Mouse (Mus musculus) neural tube, embryonic 11.5 days (tissue): ENCODE results near the gene Prss16. TPM values are rescaled to one million over a fixed set of nuclear protein-coding genes. Genes with fewer than 3 reads are reported as not detected.
A peak's percentile ranks its signal among the peaks of the same experiment; 100 is the strongest.

Experiments used
- ATAC-seq: fragments of 200-750 bp; cut with Nextera tagmentation; 2 replicates; pipeline ENCODE4 v1.8.0; 2017; ENCODE audit warnings: moderate number of reproducible peaks, mild to moderate bottlenecking, moderate TSS enrichment, moderate library complexity; ENCODE audit not compliant: insufficient read depth, low FRiP score, low TSS enrichment
- DNase-seq: peaks from one replicate; pipeline ENCODE4 v3.0.0-alpha.2; 2015; ENCODE audit warnings: low spot score
- H3K27ac ChIP-seq: fragments of 300-500 bp; sonication (generic); 2 replicates; pipeline ENCODE4 v1.5.1; 2014; ENCODE audit warnings: low read depth, mild to moderate bottlenecking, low read length
- H3K27me3 ChIP-seq: fragments of 300-500 bp; sonication (generic); 2 replicates; pipeline ENCODE4 v1.6.1; 2014; ENCODE audit warnings: mild to moderate bottlenecking, low read length, mixed read lengths; ENCODE audit not compliant: control insufficient read depth, insufficient read depth
- H3K36me3 ChIP-seq: fragments of 300-500 bp; sonication (generic); 2 replicates; pipeline ENCODE4 v1.6.1; 2014; ENCODE audit warnings: mild to moderate bottlenecking, low read length, moderate library complexity, mixed read lengths; ENCODE audit not compliant: control insufficient read depth, insufficient read depth
- H3K4me1 ChIP-seq: fragments of 300-500 bp; sonication (generic); 2 replicates; pipeline ENCODE4 v1.6.1; 2014; ENCODE audit warnings: low read length, mixed read lengths; ENCODE audit not compliant: control insufficient read depth, insufficient read depth
- H3K4me2 ChIP-seq: fragments of 300-500 bp; sonication (generic); 2 replicates; pipeline ENCODE4 v1.6.1; 2014; ENCODE audit warnings: low read depth, mild to moderate bottlenecking, moderate library complexity
- H3K4me3 ChIP-seq: fragments of 300-500 bp; sonication (generic); 2 replicates; pipeline ENCODE4 v1.5.1; 2014; ENCODE audit warnings: low read depth, low read length
- H3K9ac ChIP-seq: fragments of 300-500 bp; sonication (generic); 2 replicates; pipeline ENCODE4 v1.6.1; 2014; ENCODE audit warnings: mild to moderate bottlenecking, low read length
- H3K9me3 ChIP-seq: fragments of 300-500 bp; sonication (generic); 2 replicates; pipeline ENCODE4 v1.6.1; 2016; ENCODE audit warnings: low read length; ENCODE audit not compliant: control insufficient read depth
- WGBS: fragments of 180-500 bp; shearing (Covaris S2); extraction: QIAGEN DNeasy Blood & Tissue Kit; methylation state at CpG from one replicate; pipeline ENCODE4 v1.1.7; 2014; 5-methylcytosine and 5-hydroxymethylcytosine counted together
- polyA plus RNA-seq: library from polyadenylated mRNA; unstranded; fragments of >200 nt; fragmentation: Nextera tagmentation; extraction: Ambion mirVana; gene quantifications from 2 replicates; pipeline ENCODE4 v1.2.1, GENCODE M21; 2014

Prss16 gene
- polyA plus RNA-seq, 1 experiment from 2014 or later: 0.21 TPM

DNA sequence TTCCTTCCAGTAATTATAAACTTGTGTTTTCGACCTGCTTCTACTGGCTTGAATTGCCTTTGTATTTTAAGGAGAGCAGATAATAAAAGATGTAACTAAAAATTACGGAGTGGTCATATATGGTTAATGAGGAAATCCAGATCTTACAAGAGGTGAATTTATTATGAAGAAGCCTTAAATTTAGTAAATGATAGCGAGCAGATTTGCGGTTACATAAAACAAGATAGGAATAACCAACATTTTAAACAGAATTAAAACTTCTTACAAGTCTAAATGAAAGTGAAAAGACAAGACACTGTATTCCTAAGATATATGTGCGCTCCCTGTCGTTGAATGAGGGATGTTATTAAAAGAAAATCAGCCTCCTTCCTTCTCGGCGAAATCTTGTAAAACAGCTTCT, 14.6 kb downstream of the Prss16 start:
- WGBS: 6% methylated on average over 8 of the region's 8 CpGs
- H3K4me1 ChIP-seq: 0 out of 2 replicates have a peak, but pooled peaks cover 7% of the 10 kb centered on the region
- H3K9ac ChIP-seq: no peak overlapping the region
- H3K4me2 ChIP-seq: peak overlapping the region; percentile 57
- peak overlapping the region; percentile 36 for H3K4me3 ChIP-seq
- H3K36me3 ChIP-seq: no peaks in the 10 kb centered on the region
- DNase-seq (no peak), ATAC-seq (no peak)
- no peak overlapping the region for H3K27ac ChIP-seq
- H3K9me3 ChIP-seq: no peaks in the 10 kb centered on the region
- peaks cover 48% of the 10 kb centered on the region for H3K27me3 ChIP-seq

DNA sequence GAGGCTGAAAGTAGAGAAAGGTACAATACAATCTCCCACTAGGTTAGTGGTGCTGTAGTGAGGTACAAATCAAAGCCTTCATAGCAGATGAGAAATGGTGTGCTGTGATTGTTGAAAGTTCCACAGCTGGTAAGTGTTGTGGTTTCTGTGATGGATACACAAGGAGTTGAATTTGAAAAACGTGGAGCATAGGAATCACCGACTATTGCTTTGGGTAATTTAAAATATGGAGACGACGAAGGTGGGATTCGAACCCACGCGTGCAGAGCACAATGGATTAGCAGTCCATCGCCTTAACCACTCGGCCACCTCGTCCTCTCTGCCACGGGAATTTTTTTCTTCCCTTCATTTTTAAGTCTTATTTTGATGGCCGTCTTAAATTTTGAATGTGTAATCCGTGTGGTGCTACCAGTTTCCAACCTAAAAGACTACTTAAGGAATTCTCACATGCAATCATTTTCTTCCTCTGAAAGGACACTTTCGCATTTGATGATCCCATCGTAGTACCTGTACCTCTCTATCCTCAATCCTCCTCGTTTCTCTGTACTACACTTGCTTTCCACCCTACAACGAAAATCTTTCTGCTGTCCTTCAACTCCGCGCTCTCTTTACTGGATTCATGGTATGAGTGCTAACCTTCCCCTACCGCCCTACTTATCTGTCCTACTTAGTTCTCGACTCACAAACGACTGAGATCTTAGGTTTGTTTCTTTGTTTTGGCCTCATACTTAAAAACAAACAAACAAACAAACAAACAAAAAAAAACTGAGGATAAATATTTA, 15.4 kb downstream of the Prss16 start:
- Histone ChIP-seq H3K27me3 (peaks cover 40% of the 10 kb centered on the region), H3K27ac (no peak overlapping the region), H3K9me3 (no peaks in the 10 kb centered on the region), H3K4me3 (no peak overlapping the region), H3K36me3 (no peaks in the 10 kb centered on the region), H3K9ac (no peak overlapping the region), H3K4me2 (peak overlapping the region; percentile 8), H3K4me1 (0 out of 2 replicates have a peak, but pooled peaks cover 7% of the 10 kb centered on the region)
- WGBS: under 1% methylated on average over 22 of the region's 22 CpGs
- no peak for ATAC-seq
- DNase-seq: peak; percentile 60

DNA sequence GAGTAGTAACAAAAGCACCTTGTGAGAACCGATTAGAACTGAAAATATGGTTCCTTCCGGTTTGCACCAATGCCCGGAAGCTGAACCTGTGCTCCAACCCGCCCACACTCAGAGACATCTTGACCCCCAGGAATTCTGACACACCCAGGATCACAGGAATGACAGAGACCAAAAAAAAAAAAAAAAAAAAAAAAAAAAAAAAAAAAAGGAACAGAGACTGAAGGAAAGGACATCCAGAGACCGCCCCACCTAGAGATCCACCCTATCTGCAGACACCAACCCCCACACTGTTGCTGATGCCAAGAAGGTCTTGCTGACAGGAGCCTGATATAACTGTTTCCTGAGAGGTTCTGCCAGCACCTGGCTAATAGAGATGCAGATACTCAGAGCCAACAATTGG, 17.0 kb downstream of the Prss16 start:
- no peak overlapping the region for H3K9ac ChIP-seq
- H3K4me3 ChIP-seq: no peak overlapping the region
- peaks cover 24% of the 10 kb centered on the region for H3K27me3 ChIP-seq
- no peak for ATAC-seq
- H3K36me3 ChIP-seq: no peaks in the 10 kb centered on the region
- H3K4me2 ChIP-seq: no peak overlapping the region
- 80% methylated on average over 5 of the region's 5 CpGs for WGBS
- H3K9me3 ChIP-seq: no peaks in the 10 kb centered on the region
- H3K4me1 ChIP-seq: 0 out of 2 replicates have a peak, but pooled peaks cover 7% of the 10 kb centered on the region
- DNase-seq: no peak
- H3K27ac ChIP-seq: no peak overlapping the region

DNA sequence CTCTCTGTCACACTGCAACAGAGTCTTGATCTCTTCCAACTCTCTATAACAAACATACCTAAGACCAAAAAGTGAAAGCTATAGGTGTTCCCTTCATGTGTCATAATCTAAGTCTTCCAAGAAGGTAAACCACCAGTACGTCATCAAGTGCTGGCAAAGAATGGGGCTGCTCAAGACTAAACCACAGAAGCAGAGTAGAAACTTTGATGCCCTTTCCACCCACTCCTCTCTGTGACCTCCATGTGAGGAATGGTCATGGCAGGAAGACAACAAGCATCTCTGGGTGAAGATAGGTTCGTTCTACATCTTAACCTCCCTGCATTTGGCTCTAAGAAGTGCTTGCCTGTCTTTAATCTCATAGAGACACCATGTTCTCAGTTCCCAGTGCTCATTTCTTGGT, 25.1 kb downstream of the Prss16 start:
- no peak overlapping the region for H3K27ac ChIP-seq
- H3K4me2 ChIP-seq: no peak overlapping the region
- no peaks in the 10 kb centered on the region for H3K9me3 ChIP-seq
- 82% methylated on average over 2 of the region's 2 CpGs for WGBS
- peaks cover 41% of the 10 kb centered on the region for H3K27me3 ChIP-seq
- no peak for DNase-seq
- H3K4me3 ChIP-seq: no peak overlapping the region
- H3K36me3 ChIP-seq: no peaks in the 10 kb centered on the region
- peaks cover 5% of the 10 kb centered on the region; the same call in 1 of the 2 replicates for H3K4me1 ChIP-seq
- H3K9ac ChIP-seq: no peak overlapping the region
- ATAC-seq: no peak

DNA sequence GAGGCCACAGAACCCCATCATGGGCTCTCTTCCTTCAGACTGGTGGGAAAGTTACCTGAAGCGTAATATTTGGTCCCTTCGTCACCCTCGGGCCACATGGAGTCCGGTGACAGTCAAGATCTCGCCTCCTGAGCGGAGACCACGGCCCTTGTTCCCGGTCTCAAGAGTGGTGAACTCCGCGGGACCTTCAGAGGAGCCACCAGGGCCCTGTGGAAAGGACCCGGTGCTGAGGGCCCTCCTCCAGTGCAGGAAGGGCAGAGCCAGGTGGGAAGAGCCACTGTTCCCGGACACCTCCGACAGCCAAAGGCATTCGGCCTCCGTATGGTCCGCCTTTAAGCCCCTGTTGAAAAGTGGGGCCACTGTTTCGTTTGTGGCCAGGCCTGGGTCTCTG, 27.7 kb downstream of the Prss16 start:
- no peak for DNase-seq
- H3K4me2 ChIP-seq: peak overlapping the region; percentile 99
- peaks cover 5% of the 10 kb centered on the region; the same call in 1 of the 2 replicates for H3K4me1 ChIP-seq
- no peak overlapping the region for H3K27ac ChIP-seq
- H3K27me3 ChIP-seq: peaks cover 46% of the 10 kb centered on the region
- no peaks in the 10 kb centered on the region for H3K9me3 ChIP-seq
- no peaks in the 10 kb centered on the region for H3K36me3 ChIP-seq
- 2% methylated on average over 17 of the region's 17 CpGs for WGBS
- no peak for ATAC-seq
- H3K9ac ChIP-seq: peak overlapping the region; percentile 62
- peak overlapping the region; percentile 49 for H3K4me3 ChIP-seq

DNA sequence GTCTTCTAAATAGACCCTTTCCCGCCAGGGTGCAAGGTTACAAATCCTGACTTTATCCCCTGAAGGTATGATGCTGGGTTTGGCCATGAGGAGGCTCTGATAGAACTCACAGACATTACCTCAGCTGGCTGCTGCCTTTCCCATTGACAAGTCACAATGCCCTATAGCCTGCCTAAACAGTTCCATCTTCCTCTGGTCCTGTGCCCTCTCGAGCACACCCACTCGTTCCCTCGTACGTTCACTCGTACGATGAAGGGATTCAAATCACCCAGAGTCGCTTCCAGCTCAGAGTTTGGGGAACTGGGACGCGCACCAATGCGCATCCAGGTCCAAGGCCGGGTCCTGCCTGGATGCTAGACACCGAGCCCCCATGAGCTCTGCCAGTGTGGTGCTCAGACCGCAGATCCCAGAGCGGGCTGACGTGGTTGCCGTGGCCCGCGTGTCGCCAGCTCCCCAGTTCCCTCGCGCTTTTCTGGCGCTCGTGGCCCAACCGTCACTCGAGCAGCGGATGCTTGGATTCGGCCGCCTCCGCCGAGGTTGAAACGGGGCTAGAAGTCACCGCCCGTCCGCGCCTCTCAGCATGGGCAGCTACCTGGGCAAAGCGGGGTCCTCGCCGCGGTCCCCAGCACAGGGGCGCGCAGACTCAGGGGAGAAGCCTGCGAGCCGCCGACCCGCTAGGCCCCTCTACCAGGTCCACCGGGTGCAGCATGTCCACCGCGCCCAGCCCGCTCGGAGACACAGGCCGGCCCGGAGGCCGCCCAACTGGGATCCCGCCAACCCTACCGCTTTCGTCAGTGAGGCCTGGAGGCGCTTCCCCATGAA, 28.4 kb downstream of the Prss16 start, which contains the start of gene Pom121l2:
Pom121l2 (plus strand) TSS at position 214 of the 822 bp plus-strand sequence.
- H3K4me2 ChIP-seq: peak within 1 kb of the TSS; percentile 99
- peak within 1 kb of the TSS; percentile 62 for H3K9ac ChIP-seq
- no peaks in the 10 kb centered on the region for H3K36me3 ChIP-seq
- H3K4me1 ChIP-seq: peaks cover 5% of the 10 kb centered on the region; the same call in 1 of the 2 replicates
- WGBS: 1% methylated on average over 58 of the region's 58 CpGs
- H3K4me3 ChIP-seq: peak within 1 kb of the TSS; percentile 49
- H3K27ac ChIP-seq: no peak within 1 kb of the TSS
- DNase-seq (peak; percentile 54), ATAC-seq (peak; percentile 76)
- peaks cover 46% of the 10 kb centered on the region for H3K27me3 ChIP-seq
- no peaks in the 10 kb centered on the region for H3K9me3 ChIP-seq

DNA sequence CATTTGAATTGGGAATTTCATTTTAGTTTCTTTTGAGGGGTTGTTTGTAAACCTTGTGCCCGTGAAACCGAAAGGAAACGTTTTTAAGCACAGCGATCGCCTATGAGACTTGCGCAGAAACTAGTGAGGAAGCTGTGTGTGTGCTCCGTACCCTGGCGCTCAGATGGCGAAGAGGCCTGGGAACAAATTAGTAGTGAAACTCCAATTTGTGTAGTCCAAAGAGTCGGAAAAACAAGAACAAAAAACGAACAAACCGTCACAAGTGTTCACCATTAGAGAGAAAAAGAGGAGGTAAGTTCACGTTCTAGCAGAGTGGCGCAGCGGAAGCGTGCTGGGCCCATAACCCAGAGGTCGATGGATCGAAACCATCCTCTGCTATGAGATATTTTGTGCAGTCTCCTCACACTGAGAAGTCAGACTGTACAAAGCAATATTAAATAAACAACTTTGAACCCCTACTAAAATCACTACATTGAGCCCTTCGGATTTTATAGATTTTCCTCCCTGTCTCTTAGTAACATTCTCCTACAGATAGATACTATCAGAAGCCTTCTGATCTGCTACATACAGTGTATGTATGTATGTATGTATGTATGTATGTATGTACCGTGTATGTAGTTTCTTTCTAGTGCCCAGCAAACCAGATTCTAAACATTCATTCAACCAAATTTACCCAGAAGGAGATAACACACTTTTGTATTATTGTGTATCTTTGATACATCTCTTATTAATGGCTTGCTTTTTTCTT, 34.6 kb downstream of the Prss16 start:
- WGBS: 5% methylated on average over 20 of the region's 20 CpGs
- peak overlapping the region; percentile 90 for H3K9ac ChIP-seq
- H3K9me3 ChIP-seq: no peaks in the 10 kb centered on the region
- no peaks in the 10 kb centered on the region for H3K36me3 ChIP-seq
- no peaks in the 10 kb centered on the region for H3K4me1 ChIP-seq
- H3K4me3 ChIP-seq: peak overlapping the region; percentile 65
- ATAC-seq (peak; percentile 96), DNase-seq (peak; percentile 83)
- H3K27ac ChIP-seq: peak overlapping the region; percentile 85
- 0 out of 2 replicates have a peak, but pooled peaks cover 4% of the 10 kb centered on the region for H3K27me3 ChIP-seq
- H3K4me2 ChIP-seq: peak overlapping the region; percentile 42

DNA sequence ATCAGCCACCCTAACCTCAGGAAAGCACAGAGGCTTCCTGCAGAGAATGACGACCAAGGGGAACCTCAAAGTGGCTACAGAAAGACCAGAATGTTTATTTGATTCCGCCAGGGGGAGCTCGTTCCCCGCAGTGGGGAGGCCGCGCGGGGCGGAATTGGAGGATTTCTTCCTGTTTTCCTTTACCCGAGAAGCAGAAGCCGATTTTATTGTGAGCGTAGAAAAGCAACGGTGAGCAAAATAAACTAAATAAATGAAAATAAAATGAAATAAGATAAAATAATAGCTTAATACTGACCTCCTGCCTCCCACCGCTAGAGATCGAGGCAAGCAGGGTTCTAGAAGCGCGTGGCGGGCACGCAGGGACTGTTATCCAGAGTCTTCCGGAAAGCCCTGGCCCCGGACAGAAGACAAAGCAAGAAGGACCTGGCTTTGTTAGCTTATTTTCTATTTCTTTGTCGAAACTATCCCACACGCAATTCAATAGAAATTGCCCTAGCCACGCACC, 35.3 kb downstream of the Prss16 start:
- peak overlapping the region; percentile 65 for H3K4me3 ChIP-seq
- H3K9me3 ChIP-seq: no peaks in the 10 kb centered on the region
- peak overlapping the region; percentile 85 for H3K27ac ChIP-seq
- no peaks in the 10 kb centered on the region for H3K4me1 ChIP-seq
- H3K4me2 ChIP-seq: peak overlapping the region; percentile 42
- under 1% methylated on average over 23 of the region's 23 CpGs for WGBS
- ATAC-seq (peak; percentile 87), DNase-seq (peak; percentile 90)
- H3K9ac ChIP-seq: peak overlapping the region; percentile 90
- H3K36me3 ChIP-seq: no peaks in the 10 kb centered on the region
- H3K27me3 ChIP-seq: 0 out of 2 replicates have a peak, but pooled peaks cover 3% of the 10 kb centered on the region
